Mouse (Mus musculus) hindbrain, embryonic 15.5 days (tissue): ENCODE results near the gene Gmppa. TPM values are rescaled to one million over a fixed set of nuclear protein-coding genes. Genes with fewer than 3 reads are reported as not detected.

Experiments used
- polyA plus RNA-seq: library from polyadenylated mRNA; unstranded; fragments of >200 nt; fragmentation: Nextera tagmentation; extraction: Ambion mirVana; gene quantifications from 2 replicates; pipeline ENCODE4 v1.2.1, GENCODE M21; 2015

Gene Gmppa
- polyA plus RNA-seq, 1 experiment from 2014 or later, result 79.0 TPM

Other genes with a start within 250 kb of the Gmppa start
- gene Ankzf1, start 243.8 kb upstream of the Gmppa start, polyA plus RNA-seq, result 23.2 and 24.2 TPM in 2 replicates
- 57.5 and 66.3 TPM in 2 replicates for gene Atg9a, start 243.7 kb upstream of the Gmppa start, polyA plus RNA-seq
- 20.3 and 22.0 TPM in 2 replicates for gene Glb1l, start 225.1 kb upstream of the Gmppa start, polyA plus RNA-seq
- 146 and 147 TPM in 2 replicates for gene Stk16, start 225.1 kb upstream of the Gmppa start, polyA plus RNA-seq
- gene Tuba4a, start 216.1 kb upstream of the Gmppa start, polyA plus RNA-seq, result 26.8 and 28.1 TPM in 2 replicates
- gene A630095N17Rik, start 203.8 kb upstream of the Gmppa start, polyA plus RNA-seq, result not detected in 2 replicates
- gene Dnajb2, start 199.5 kb upstream of the Gmppa start, polyA plus RNA-seq, result 72.5 and 85.0 TPM in 2 replicates
- 30.4 and 33.5 TPM in 2 replicates for gene Ptprn, start 171.4 kb upstream of the Gmppa start, polyA plus RNA-seq
- gene Resp18, start 157.5 kb upstream of the Gmppa start, polyA plus RNA-seq, result 203 and 214 TPM in 2 replicates
- 140 and 145 TPM in 2 replicates for gene Dnpep, start 117.9 kb upstream of the Gmppa start, polyA plus RNA-seq
- 1.1 and 1.7 TPM in 2 replicates for gene Des, start 75.6 kb upstream of the Gmppa start, polyA plus RNA-seq
- 22.4 and 25.0 TPM in 2 replicates for gene Speg, start 60.6 kb upstream of the Gmppa start, polyA plus RNA-seq
- gene Asic4, start 14.5 kb downstream of the Gmppa start, polyA plus RNA-seq, result 21.2 and 22.8 TPM in 2 replicates
- 46.1 and 53.4 TPM in 2 replicates for gene Chpf, start 43.4 kb downstream of the Gmppa start, polyA plus RNA-seq
- 45.2 and 49.9 TPM in 2 replicates for gene Tmem198, start 43.6 kb downstream of the Gmppa start, polyA plus RNA-seq
- gene Obsl1, start 70.5 kb downstream of the Gmppa start, polyA plus RNA-seq, result 28.1 and 34.9 TPM in 2 replicates
- 17.4 and 22.4 TPM in 2 replicates for gene Inha, start 71.1 kb downstream of the Gmppa start, polyA plus RNA-seq
- 20.1 and 21.0 TPM in 2 replicates for gene Stk11ip, start 85.6 kb downstream of the Gmppa start, polyA plus RNA-seq
- gene Slc4a3, start 110.3 kb downstream of the Gmppa start, polyA plus RNA-seq, result 72.4 and 77.2 TPM in 2 replicates